Mouse (Mus musculus): ENCODE measurements around the gene Gpnmb. TPM values are rescaled to one million over a fixed set of nuclear protein-coding genes. Genes with fewer than 3 reads are reported as not detected.

Gene Gpnmb
- polyA plus RNA-seq, 1 experiment from 2014 or later = 0.66 TPM

GRCm38 (mm10) chr6:49032783-49033182 lies 3.6 kb upstream of the Gpnmb start:
- Histone ChIP-seq H3K9ac (no peak overlapping the region), H3K4me2 (no peak overlapping the region), H3K4me1 (peaks cover 16% of the 10 kb centered on the region), H3K4me3 (no peak overlapping the region), H3K36me3 (no peaks in the 10 kb centered on the region), H3K9me3 (no peaks in the 10 kb centered on the region), H3K27me3 (replicated peaks) (peaks cover 21% of the 10 kb centered on the region), H3K27ac (replicated peaks) (no peak overlapping the region)
- no peak for ATAC-seq (ENCODE audit: extremely low read depth, insufficient number of reproducible peaks, low FRiP score, low TSS enrichment)
- 66% methylated on average over 4 of the region's 4 CpGs for WGBS

GRCm38 (mm10) chr6:49037268-49037662 lies 919 bp downstream of the Gpnmb start:
- no peak for ATAC-seq (ENCODE audit: extremely low read depth, insufficient number of reproducible peaks, low FRiP score, low TSS enrichment)
- H3K4me3 ChIP-seq = no peak overlapping the region
- no peaks in the 10 kb centered on the region for H3K9me3 ChIP-seq
- H3K36me3 ChIP-seq = no peaks in the 10 kb centered on the region
- no peak overlapping the region for H3K9ac ChIP-seq
- peaks cover 21% of the 10 kb centered on the region for H3K4me1 ChIP-seq
- no peak overlapping the region for H3K27ac ChIP-seq (replicated peaks)
- peaks cover 23% of the 10 kb centered on the region for H3K27me3 ChIP-seq (replicated peaks)
- peak overlapping the region; percentile 61 for H3K4me2 ChIP-seq
- WGBS = 42% methylated on average over 12 of the region's 12 CpGs

- Histone ChIP-seq H3K27me3 (replicated peaks) (peaks cover 19% of the 10 kb centered on the region), H3K36me3 (no peaks in the 10 kb centered on the region), H3K4me2 (peak overlapping the region; percentile 66), H3K9me3 (no peaks in the 10 kb centered on the region), H3K9ac (peak overlapping the region; percentile 73), H3K4me1 (peaks cover 21% of the 10 kb centered on the region), H3K27ac (replicated peaks) (no peak overlapping the region), H3K4me3 (peak overlapping the region; percentile 52)
- ATAC-seq (ENCODE audit: extremely low read depth, insufficient number of reproducible peaks, low FRiP score, low TSS enrichment) = no peak
- WGBS = 12% methylated on average over 18 of the region's 18 CpGs
Measured at GRCm38 (mm10) chr6:49039470-49040180, 3.3 kb downstream of the Gpnmb start.

- Histone ChIP-seq H3K27me3 (replicated peaks) (no peaks in the 10 kb centered on the region), H3K4me1 (no peaks in the 10 kb centered on the region), H3K36me3 (no peaks in the 10 kb centered on the region), H3K4me2 (no peak overlapping the region), H3K9ac (no peak overlapping the region), H3K4me3 (no peak overlapping the region), H3K27ac (replicated peaks) (no peak overlapping the region), H3K9me3 (no peaks in the 10 kb centered on the region)
- ATAC-seq (ENCODE audit: extremely low read depth, insufficient number of reproducible peaks, low FRiP score, low TSS enrichment) = no peak
- WGBS = 67% methylated on average over 6 of the region's 6 CpGs
Measured at GRCm38 (mm10) chr6:49046502-49046901, 10.2 kb downstream of the Gpnmb start.

- WGBS = 77% methylated on average over 8 of the region's 8 CpGs
- Histone ChIP-seq H3K4me2 (no peak overlapping the region), H3K27me3 (replicated peaks) (no peaks in the 10 kb centered on the region), H3K27ac (replicated peaks) (no peak overlapping the region), H3K9ac (no peak overlapping the region), H3K9me3 (no peaks in the 10 kb centered on the region), H3K4me3 (no peak overlapping the region), H3K36me3 (no peaks in the 10 kb centered on the region), H3K4me1 (no peaks in the 10 kb centered on the region)
- ATAC-seq (ENCODE audit: extremely low read depth, insufficient number of reproducible peaks, low FRiP score, low TSS enrichment) = no peak
Measured at GRCm38 (mm10) chr6:49046976-49047375, 10.6 kb downstream of the Gpnmb start.

- ATAC-seq (ENCODE audit: extremely low read depth, insufficient number of reproducible peaks, low FRiP score, low TSS enrichment) = no peak
- Histone ChIP-seq H3K9ac (no peak overlapping the region), H3K4me3 (no peak overlapping the region), H3K27me3 (replicated peaks) (no peaks in the 10 kb centered on the region), H3K4me2 (no peak overlapping the region), H3K9me3 (no peaks in the 10 kb centered on the region), H3K36me3 (no peaks in the 10 kb centered on the region), H3K4me1 (no peaks in the 10 kb centered on the region), H3K27ac (replicated peaks) (no peak overlapping the region)
- 59% methylated on average over 10 of the region's 10 CpGs for WGBS
Measured at GRCm38 (mm10) chr6:49047848-49048247, 11.5 kb downstream of the Gpnmb start.

- Histone ChIP-seq H3K27me3 (replicated peaks) (no peaks in the 10 kb centered on the region), H3K9me3 (no peaks in the 10 kb centered on the region), H3K4me2 (no peak overlapping the region), H3K4me1 (no peaks in the 10 kb centered on the region), H3K4me3 (no peak overlapping the region), H3K9ac (no peak overlapping the region), H3K36me3 (no peaks in the 10 kb centered on the region), H3K27ac (replicated peaks) (no peak overlapping the region)
- WGBS = 83% methylated on average over 10 of the region's 10 CpGs
- ATAC-seq (ENCODE audit: extremely low read depth, insufficient number of reproducible peaks, low FRiP score, low TSS enrichment) = no peak
Measured at GRCm38 (mm10) chr6:49048395-49048794, 12.0 kb downstream of the Gpnmb start.

- H3K4me2 ChIP-seq = no peak overlapping the region
- no peaks in the 10 kb centered on the region for H3K4me1 ChIP-seq
- 67% methylated on average over 11 of the region's 11 CpGs for WGBS
- no peak overlapping the region for H3K27ac ChIP-seq (replicated peaks)
- no peaks in the 10 kb centered on the region for H3K9me3 ChIP-seq
- no peak overlapping the region for H3K4me3 ChIP-seq
- ATAC-seq (ENCODE audit: extremely low read depth, insufficient number of reproducible peaks, low FRiP score, low TSS enrichment) = no peak
- no peaks in the 10 kb centered on the region for H3K27me3 ChIP-seq (replicated peaks)
- H3K9ac ChIP-seq = no peak overlapping the region
- no peaks in the 10 kb centered on the region for H3K36me3 ChIP-seq
Measured at GRCm38 (mm10) chr6:49050677-49051410, 14.5 kb downstream of the Gpnmb start.

- no peak overlapping the region for H3K4me3 ChIP-seq
- H3K27ac ChIP-seq (replicated peaks) = no peak overlapping the region
- H3K9ac ChIP-seq = no peak overlapping the region
- H3K4me1 ChIP-seq = no peaks in the 10 kb centered on the region
- no peaks in the 10 kb centered on the region for H3K9me3 ChIP-seq
- ATAC-seq (ENCODE audit: extremely low read depth, insufficient number of reproducible peaks, low FRiP score, low TSS enrichment) = no peak
- no peaks in the 10 kb centered on the region for H3K36me3 ChIP-seq
- H3K27me3 ChIP-seq (replicated peaks) = no peaks in the 10 kb centered on the region
- H3K4me2 ChIP-seq = no peak overlapping the region
- WGBS = 66% methylated on average over 5 of the region's 5 CpGs
Measured at GRCm38 (mm10) chr6:49052191-49052590, 15.8 kb downstream of the Gpnmb start.

GRCm38 (mm10) chr6:49055256-49055733 lies 18.9 kb downstream of the Gpnmb start:
- H3K27me3 ChIP-seq (replicated peaks) = no peaks in the 10 kb centered on the region
- 43% methylated on average over 7 of the region's 7 CpGs for WGBS
- H3K4me3 ChIP-seq = no peak overlapping the region
- H3K36me3 ChIP-seq = no peaks in the 10 kb centered on the region
- no peak overlapping the region for H3K9ac ChIP-seq
- no peaks in the 10 kb centered on the region for H3K4me1 ChIP-seq
- H3K27ac ChIP-seq (replicated peaks) = no peak overlapping the region
- ATAC-seq (ENCODE audit: extremely low read depth, insufficient number of reproducible peaks, low FRiP score, low TSS enrichment) = no peak
- H3K9me3 ChIP-seq = no peaks in the 10 kb centered on the region
- H3K4me2 ChIP-seq = no peak overlapping the region

- Histone ChIP-seq H3K4me1 (no peaks in the 10 kb centered on the region), H3K36me3 (no peaks in the 10 kb centered on the region), H3K9me3 (no peaks in the 10 kb centered on the region), H3K27me3 (replicated peaks) (no peaks in the 10 kb centered on the region), H3K9ac (no peak overlapping the region), H3K27ac (replicated peaks) (no peak overlapping the region), H3K4me2 (no peak overlapping the region), H3K4me3 (no peak overlapping the region)
- ATAC-seq (ENCODE audit: extremely low read depth, insufficient number of reproducible peaks, low FRiP score, low TSS enrichment) = no peak
- 82% methylated on average over 9 of the region's 9 CpGs for WGBS
Measured at GRCm38 (mm10) chr6:49056009-49056408, 19.7 kb downstream of the Gpnmb start.
